Mouse (Mus musculus) ES-E14 (cell line): Measurements from ENCODE around the gene Ceacam15.

ENCODE experiments used
- HCFC1 ChIP-seq: IDR thresholded peaks from 2 replicates; pipeline ENCODE4 v1.6.1; 2012; ENCODE audit warnings: low read length, inconsistent platforms, borderline replicate concordance; ENCODE audit not compliant: insufficient read depth
- ZC3H11A ChIP-seq: IDR thresholded peaks from 2 replicates; pipeline ENCODE4 v1.6.1; 2012; ENCODE audit warnings: low read depth, mild to moderate bottlenecking, inconsistent platforms, low read length, borderline replicate concordance
- ZNF384 ChIP-seq: IDR thresholded peaks from 2 replicates; pipeline ENCODE4 v1.6.1; 2012; ENCODE audit warnings: low read depth, low read length, inconsistent platforms

DNA sequence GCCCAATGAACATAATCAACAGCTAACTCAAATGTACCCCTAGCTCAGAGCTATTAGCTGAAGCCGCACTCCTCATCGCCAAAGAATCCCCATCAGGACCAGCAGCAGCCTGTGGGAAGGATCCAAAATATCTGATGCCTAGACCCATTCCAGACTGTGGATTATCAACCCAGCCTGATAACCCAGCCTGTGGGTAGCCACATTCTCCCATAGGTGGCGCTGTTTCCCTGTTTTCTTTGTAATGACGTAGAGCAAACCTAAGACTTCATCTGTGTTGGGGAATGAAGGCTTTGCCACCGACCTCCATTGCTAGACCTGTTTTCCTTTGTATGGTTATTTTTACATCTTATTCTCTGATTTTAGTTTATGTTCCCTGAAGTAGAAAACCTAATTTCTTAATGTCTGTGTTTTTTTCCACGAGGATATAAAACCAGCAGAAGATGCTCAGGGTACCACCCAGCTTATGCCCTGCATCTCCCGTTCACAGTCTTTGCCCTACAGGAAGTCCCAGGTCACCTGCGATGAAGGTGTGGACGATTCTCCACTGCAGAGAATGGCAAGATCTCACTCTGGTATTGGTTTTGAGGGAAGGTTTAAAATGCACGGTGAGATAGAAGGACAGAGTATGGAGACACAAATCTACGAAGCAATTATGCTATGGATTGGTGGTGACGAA is 47.3 kb downstream of the Ceacam15 start:
- no peak for TF ChIP-seq ZC3H11A
- TF ChIP-seq HCFC1 = no peak
- TF ChIP-seq ZNF384 = no peak
